Mouse (Mus musculus): Measurements from ENCODE around the gene Gpr34.

Gene Gpr34

GRCm38 (mm10) chrX:13631599-13632283, at the start of gene Gpr34:
Gene Gpr34 (plus strand): TSS chrX:13632089.
- no peak for DNase-seq (ENCODE audit: low spot score)

DNA sequence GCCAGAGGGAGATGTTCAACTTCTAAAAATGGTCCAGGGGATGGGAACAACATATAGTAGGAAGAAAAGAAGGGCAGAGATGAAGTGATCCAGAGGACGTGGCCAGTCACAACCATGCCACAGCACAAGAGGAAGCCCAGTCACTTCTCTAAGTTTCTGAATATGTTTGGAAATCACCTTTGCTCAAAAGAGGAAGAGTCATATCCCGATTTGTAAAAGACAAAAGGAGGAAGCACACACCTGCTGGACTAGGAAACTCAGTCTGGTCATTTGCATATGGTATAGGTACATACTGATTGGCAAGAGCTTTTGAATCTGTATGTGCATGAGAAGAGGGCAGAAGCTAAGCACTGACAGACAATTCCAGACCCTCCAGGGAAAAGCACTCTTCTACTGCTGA, 32.5 kb upstream of the Gpr34 start:
- no peak for DNase-seq (ENCODE audit: low spot score)

DNA sequence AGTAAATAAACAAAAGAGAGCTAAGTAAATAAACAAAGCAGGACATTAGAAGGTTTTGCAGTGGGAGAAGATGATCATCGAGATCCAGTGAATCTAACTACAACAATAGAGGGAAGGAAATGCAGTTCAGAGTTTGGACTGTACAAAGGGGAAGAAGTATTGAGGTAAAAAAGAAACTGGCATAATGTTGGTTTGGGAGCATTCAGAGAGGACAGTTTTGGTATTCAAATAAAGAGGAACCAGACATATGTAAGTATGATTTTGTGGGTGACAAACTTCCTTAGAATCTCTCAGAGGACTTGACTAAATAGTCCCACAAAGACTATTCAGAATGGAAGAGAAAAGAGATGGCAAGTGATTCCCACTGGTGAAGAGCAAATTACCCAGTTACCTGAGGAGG, 31.9 kb upstream of the Gpr34 start:
- no peak for DNase-seq (ENCODE audit: low spot score)

DNA sequence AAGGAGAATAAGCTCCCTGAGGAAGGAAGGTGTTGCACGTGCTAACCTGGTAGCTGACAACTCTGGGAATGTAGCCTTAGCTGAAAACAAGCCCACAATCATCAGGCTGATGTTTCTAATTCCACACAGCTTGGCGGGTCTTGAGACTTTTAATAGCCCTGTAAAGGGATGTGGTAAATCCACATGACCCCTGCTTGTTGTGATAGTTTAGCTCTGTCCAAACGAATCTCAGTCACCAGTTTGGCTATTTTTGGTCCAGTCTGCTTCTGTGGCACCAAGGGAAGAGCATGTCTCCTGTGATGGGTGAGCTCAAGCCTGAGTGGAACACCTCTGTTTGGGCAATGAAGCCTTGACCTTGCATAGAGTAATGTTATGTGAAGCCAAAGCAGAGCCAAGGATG, 25.1 kb upstream of the Gpr34 start:
- DNase-seq (ENCODE audit: low spot score), result no peak

GRCm38 (mm10) chrX:13607752-13608151, 24.1 kb upstream of the Gpr34 start:
- no peak for DNase-seq (ENCODE audit: low spot score)

- no peak for DNase-seq (ENCODE audit: low spot score)
Measured at GRCm38 (mm10) chrX:13611114-13611513, 20.8 kb upstream of the Gpr34 start.

- no peak for DNase-seq (ENCODE audit: low spot score)
Measured at GRCm38 (mm10) chrX:13612115-13612514, 19.8 kb upstream of the Gpr34 start.

DNA sequence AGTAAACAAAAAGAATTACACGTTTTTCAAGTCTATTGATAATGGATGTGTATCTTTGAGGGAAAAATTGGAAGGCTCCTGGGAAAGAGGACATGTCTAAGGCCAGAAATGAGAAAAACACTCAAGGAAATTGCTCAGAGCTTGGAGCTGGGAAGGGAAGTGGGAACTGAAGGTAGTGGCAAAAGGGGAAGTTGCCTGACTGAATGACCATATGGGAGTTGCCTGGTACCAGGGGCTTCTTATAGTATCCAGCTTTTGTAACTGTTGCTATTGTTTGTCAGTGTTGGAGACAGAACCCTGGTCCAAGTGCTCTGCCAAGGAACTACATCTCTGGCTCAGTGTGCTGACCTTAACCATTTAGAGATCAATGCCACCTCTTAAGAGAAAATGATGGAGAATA, 15.2 kb upstream of the Gpr34 start:
- no peak for DNase-seq (ENCODE audit: low spot score)

- DNase-seq (ENCODE audit: low spot score), result no peak
Measured at GRCm38 (mm10) chrX:13617294-13617693, 14.6 kb upstream of the Gpr34 start.

- no peak for DNase-seq (ENCODE audit: low spot score)
Measured at GRCm38 (mm10) chrX:13618476-13618875, 13.4 kb upstream of the Gpr34 start.

DNA sequence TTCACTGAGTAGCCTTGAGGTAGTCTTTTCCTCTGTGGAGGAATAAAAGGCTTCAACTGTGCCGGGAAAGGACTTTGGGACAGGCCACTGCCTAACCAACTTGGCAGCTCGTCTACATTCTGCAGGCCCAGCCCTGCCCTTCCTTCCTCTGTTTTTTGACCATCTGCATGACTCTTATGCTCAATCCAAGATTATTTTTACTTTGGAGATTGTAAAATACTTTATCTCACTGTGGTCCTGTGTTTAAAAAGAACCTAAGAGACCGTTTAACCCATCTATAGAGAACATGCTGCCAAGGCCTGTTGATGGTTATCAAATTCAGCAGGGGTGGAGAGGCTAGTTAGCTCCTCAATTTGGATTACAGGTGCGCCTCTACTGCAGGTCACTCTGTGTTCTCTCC, 10.4 kb upstream of the Gpr34 start:
- no peak for DNase-seq (ENCODE audit: low spot score)

- DNase-seq (ENCODE audit: low spot score), result no peak
Measured at GRCm38 (mm10) chrX:13622654-13623053, 9.2 kb upstream of the Gpr34 start.

DNA sequence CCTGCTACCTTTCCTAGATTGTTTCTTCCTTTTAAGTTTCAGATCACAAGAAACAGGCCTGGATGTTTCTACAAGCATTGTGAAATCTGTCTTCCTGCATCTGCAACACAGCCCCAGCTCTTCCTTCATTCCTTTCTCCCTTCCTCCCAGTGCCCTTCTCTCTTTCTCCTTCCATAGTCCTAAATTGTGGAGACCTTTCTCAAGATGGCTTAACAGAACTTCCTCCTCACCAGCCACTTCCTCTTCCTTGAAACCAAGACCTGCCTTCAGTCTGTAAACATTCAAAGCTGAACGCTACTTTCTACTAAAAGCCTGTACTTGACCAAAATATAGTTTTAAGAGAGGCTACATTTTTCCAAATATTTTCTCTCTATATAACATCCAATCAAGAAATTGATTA, 4.5 kb downstream of the Gpr34 start:
- DNase-seq (ENCODE audit: low spot score), result no peak

GRCm38 (mm10) chrX:13638894-13639293, 7.0 kb downstream of the Gpr34 start:
- no peak for DNase-seq (ENCODE audit: low spot score)

DNA sequence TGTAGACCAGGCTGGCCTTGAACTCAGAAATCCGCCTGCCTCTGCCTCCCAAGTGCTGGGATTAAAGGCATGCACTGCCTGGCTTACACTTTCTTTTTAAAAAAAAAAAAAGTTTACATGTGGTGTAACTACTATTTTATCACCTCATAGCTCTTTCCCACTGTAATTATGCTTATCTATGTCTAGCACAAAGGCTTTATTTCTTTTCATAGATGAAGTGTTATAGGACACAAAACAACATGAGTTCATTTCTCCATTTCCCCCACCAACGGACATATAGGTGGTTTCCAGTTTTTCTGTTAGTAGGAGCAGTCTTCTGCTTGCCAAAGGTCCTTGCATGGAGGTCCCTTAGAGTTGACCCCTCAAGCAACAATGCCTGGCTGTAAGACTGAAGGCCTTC, 20.0 kb downstream of the Gpr34 start:
- no peak for DNase-seq (ENCODE audit: low spot score)

GRCm38 (mm10) chrX:13652291-13652690, 20.4 kb downstream of the Gpr34 start:
- DNase-seq (ENCODE audit: low spot score), result no peak

DNA sequence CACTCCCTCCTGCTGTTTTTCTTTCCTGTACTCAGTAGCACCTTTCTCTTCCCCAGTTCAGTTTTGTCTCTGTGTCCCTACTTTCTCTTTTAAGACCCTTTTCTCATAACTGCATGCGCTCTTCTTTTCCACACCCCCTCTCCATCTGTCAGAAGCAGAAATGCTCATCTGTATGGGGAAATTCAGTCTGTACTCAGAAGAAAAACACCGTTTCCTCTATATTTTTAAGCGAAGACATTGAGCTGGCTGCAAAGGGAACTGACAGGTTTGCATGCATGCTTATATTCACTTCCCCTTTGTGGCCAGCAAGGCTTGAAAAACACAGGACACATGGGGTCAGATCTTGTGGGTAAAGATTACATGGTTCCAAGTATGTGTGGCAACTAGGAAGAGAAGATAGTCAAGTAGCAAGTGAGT, 23.1 kb downstream of the Gpr34 start:
- no peak for DNase-seq (ENCODE audit: low spot score)

DNA sequence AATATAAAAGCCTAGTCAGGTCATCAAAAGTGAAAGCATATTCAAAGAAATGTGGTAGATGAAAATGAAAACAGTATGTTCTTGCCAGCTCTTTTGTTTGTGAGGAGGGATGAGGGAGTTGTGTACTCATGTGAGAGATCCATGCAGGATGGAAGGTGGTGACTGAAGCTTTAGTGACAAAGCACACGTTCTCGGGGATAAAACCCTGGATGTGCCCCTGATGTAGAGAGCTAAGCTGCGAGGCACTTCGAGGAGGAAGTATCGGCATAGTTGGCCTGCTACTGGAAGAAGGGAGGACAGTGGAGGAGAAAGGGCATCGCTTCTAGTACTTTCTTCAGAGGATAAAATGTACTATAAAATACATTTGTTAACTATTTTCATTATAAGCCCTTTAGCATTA, 24.0 kb downstream of the Gpr34 start:
- no peak for DNase-seq (ENCODE audit: low spot score)

- DNase-seq (ENCODE audit: low spot score), result peak; percentile 55
Measured at GRCm38 (mm10) chrX:13656721-13657120, 24.8 kb downstream of the Gpr34 start.

- no peak for DNase-seq (ENCODE audit: low spot score)
Measured at GRCm38 (mm10) chrX:13658616-13659140, 26.8 kb downstream of the Gpr34 start.

- DNase-seq (ENCODE audit: low spot score), result no peak
Measured at GRCm38 (mm10) chrX:13659201-13659890, 27.5 kb downstream of the Gpr34 start.

GRCm38 (mm10) chrX:13661063-13661462, 29.2 kb downstream of the Gpr34 start, which contains the start of gene Gpr82:
Gene Gpr82 (plus strand): TSS chrX:13661363.
- no peak for DNase-seq (ENCODE audit: low spot score)

- no peak for DNase-seq (ENCODE audit: low spot score)
Measured at GRCm38 (mm10) chrX:13668867-13669266, 37.0 kb downstream of the Gpr34 start.

DNA sequence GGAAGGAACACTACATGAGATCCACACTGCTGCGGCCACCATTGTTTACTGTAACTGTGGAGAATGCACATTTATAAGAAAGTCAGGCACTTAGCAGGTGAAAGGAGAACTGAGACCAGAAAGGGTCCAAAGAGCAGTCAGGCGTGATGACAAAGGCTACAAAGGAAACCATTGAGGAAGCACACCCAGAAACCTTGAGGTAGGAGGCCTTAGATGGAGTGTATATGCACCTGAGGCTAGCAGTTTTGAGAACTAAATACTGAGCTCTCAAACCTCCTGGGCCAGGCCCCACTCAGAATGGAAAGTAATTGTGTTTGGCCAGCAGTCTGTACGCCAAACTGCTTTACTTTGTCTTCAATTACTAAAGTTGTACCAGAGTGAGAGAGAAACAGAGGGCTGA, 38.5 kb downstream of the Gpr34 start:
- DNase-seq (ENCODE audit: low spot score), result no peak

All from MN1 (cell line).